Mouse (Mus musculus): ENCODE results near the gene Arhgef3. TPM values are rescaled to one million over a fixed set of nuclear protein-coding genes. Genes with fewer than 3 reads are reported as not detected.

The Arhgef3 gene
- polyA plus RNA-seq, 1 experiment: 48.5 TPM

GRCm38 (mm10) chr14:27168387-27168786 is 53.7 kb downstream of the Arhgef3 start:
- TF ChIP-seq POLR2A (IDR thresholded peaks at IDR 0.05; ENCODE audit: borderline replicate concordance, extremely low read depth, low read depth, low read length) (no peak), CTCF (IDR thresholded peaks at IDR 0.05; ENCODE audit: insufficient read depth, low read length) (no peak)
- WGBS: 75% methylated on average over 5 of the region's 5 CpGs
- Histone ChIP-seq H3K4me3 (replicated peaks; ENCODE audit: extremely low read depth, low read depth, low read length) (no peak overlapping the region), H3K4me1 (ENCODE audit: control insufficient read depth, insufficient read depth, low read length) (peaks cover 13% of the 10 kb centered on the region)
- DNase-seq: no peak

GRCm38 (mm10) chr14:27169287-27169686 is 54.6 kb downstream of the Arhgef3 start:
- Histone ChIP-seq H3K4me1 (ENCODE audit: control insufficient read depth, insufficient read depth, low read length) (peaks cover 15% of the 10 kb centered on the region), H3K4me3 (replicated peaks; ENCODE audit: extremely low read depth, low read depth, low read length) (no peak overlapping the region)
- WGBS: 90% methylated on average over 4 of the region's 4 CpGs
- no peak for DNase-seq
- TF ChIP-seq CTCF (IDR thresholded peaks at IDR 0.05; ENCODE audit: insufficient read depth, low read length) (no peak), POLR2A (IDR thresholded peaks at IDR 0.05; ENCODE audit: borderline replicate concordance, extremely low read depth, low read depth, low read length) (no peak)

- Histone ChIP-seq H3K4me3 (replicated peaks; ENCODE audit: extremely low read depth, low read depth, low read length) (no peak overlapping the region), H3K4me1 (ENCODE audit: control insufficient read depth, insufficient read depth, low read length) (peaks cover 22% of the 10 kb centered on the region)
- no peak for DNase-seq
- WGBS: 95% methylated on average over 2 of the region's 2 CpGs
- TF ChIP-seq CTCF (IDR thresholded peaks at IDR 0.05; ENCODE audit: insufficient read depth, low read length): no peak
- no peak for TF ChIP-seq POLR2A (IDR thresholded peaks at IDR 0.05; ENCODE audit: borderline replicate concordance, extremely low read depth, low read depth, low read length)
Measured at GRCm38 (mm10) chr14:27170421-27170820, 55.7 kb downstream of the Arhgef3 start.

- 50% methylated on average over 14 of the region's 14 CpGs for WGBS
- no peak for TF ChIP-seq POLR2A (IDR thresholded peaks at IDR 0.05; ENCODE audit: borderline replicate concordance, extremely low read depth, low read depth, low read length)
- no peak for TF ChIP-seq CTCF (IDR thresholded peaks at IDR 0.05; ENCODE audit: insufficient read depth, low read length)
- Histone ChIP-seq H3K4me1 (ENCODE audit: control insufficient read depth, insufficient read depth, low read length) (peaks cover 22% of the 10 kb centered on the region), H3K4me3 (replicated peaks; ENCODE audit: extremely low read depth, low read depth, low read length) (no peak overlapping the region)
- DNase-seq: no peak
Measured at GRCm38 (mm10) chr14:27171175-27171830, 56.6 kb downstream of the Arhgef3 start.

GRCm38 (mm10) chr14:27173178-27173803 is 58.6 kb downstream of the Arhgef3 start:
- WGBS: 49% methylated on average over 10 of the region's 10 CpGs
- H3K4me3 ChIP-seq (replicated peaks; ENCODE audit: extremely low read depth, low read depth, low read length): no peak overlapping the region
- peaks cover 22% of the 10 kb centered on the region for H3K4me1 ChIP-seq (ENCODE audit: control insufficient read depth, insufficient read depth, low read length)
- TF ChIP-seq POLR2A (IDR thresholded peaks at IDR 0.05; ENCODE audit: borderline replicate concordance, extremely low read depth, low read depth, low read length) (no peak), CTCF (IDR thresholded peaks at IDR 0.05; ENCODE audit: insufficient read depth, low read length) (no peak)
- no peak for DNase-seq

GRCm38 (mm10) chr14:27174188-27174786 is 59.6 kb downstream of the Arhgef3 start:
- peaks cover 28% of the 10 kb centered on the region for H3K4me1 ChIP-seq (ENCODE audit: control insufficient read depth, insufficient read depth, low read length)
- no peak for TF ChIP-seq CTCF (IDR thresholded peaks at IDR 0.05; ENCODE audit: insufficient read depth, low read length)
- TF ChIP-seq POLR2A (IDR thresholded peaks at IDR 0.05; ENCODE audit: borderline replicate concordance, extremely low read depth, low read depth, low read length): no peak
- no peak for DNase-seq
- WGBS: 38% methylated on average over 6 of the region's 6 CpGs
- no peak overlapping the region for H3K4me3 ChIP-seq (replicated peaks; ENCODE audit: extremely low read depth, low read depth, low read length)

- Histone ChIP-seq H3K4me3 (replicated peaks; ENCODE audit: extremely low read depth, low read depth, low read length) (no peak overlapping the region), H3K4me1 (ENCODE audit: control insufficient read depth, insufficient read depth, low read length) (peaks cover 27% of the 10 kb centered on the region)
- WGBS: 28% methylated on average over 12 of the region's 12 CpGs
- no peak for DNase-seq
- TF ChIP-seq POLR2A (IDR thresholded peaks at IDR 0.05; ENCODE audit: borderline replicate concordance, extremely low read depth, low read depth, low read length) (no peak), CTCF (IDR thresholded peaks at IDR 0.05; ENCODE audit: insufficient read depth, low read length) (no peak)
Measured at GRCm38 (mm10) chr14:27174831-27175301, 60.2 kb downstream of the Arhgef3 start.

- WGBS: 58% methylated on average over 11 of the region's 11 CpGs
- TF ChIP-seq POLR2A (IDR thresholded peaks at IDR 0.05; ENCODE audit: borderline replicate concordance, extremely low read depth, low read depth, low read length) (no peak), CTCF (IDR thresholded peaks at IDR 0.05; ENCODE audit: insufficient read depth, low read length) (no peak)
Measured at GRCm38 (mm10) chr14:27175343-27175742, 60.6 kb downstream of the Arhgef3 start.

GRCm38 (mm10) chr14:27177800-27178559 is 63.3 kb downstream of the Arhgef3 start:
- no peak for DNase-seq
- 43% methylated on average over 8 of the region's 8 CpGs for WGBS
- Histone ChIP-seq H3K4me1 (ENCODE audit: control insufficient read depth, insufficient read depth, low read length) (peaks cover 24% of the 10 kb centered on the region), H3K4me3 (replicated peaks; ENCODE audit: extremely low read depth, low read depth, low read length) (no peak overlapping the region)
- TF ChIP-seq CTCF (IDR thresholded peaks at IDR 0.05; ENCODE audit: insufficient read depth, low read length) (no peak), POLR2A (IDR thresholded peaks at IDR 0.05; ENCODE audit: borderline replicate concordance, extremely low read depth, low read depth, low read length) (no peak)

More at GRCm38 (mm10) chr14:27175343-27175742, 60.6 kb downstream of the Arhgef3 start:
- no peak for DNase-seq
- Histone ChIP-seq H3K4me3 (replicated peaks; ENCODE audit: extremely low read depth, low read depth, low read length) (no peak overlapping the region), H3K4me1 (ENCODE audit: control insufficient read depth, insufficient read depth, low read length) (peaks cover 27% of the 10 kb centered on the region)

Measured in lung, adult 2 months (tissue).